Mouse (Mus musculus): ENCODE data around the gene Cuedc1. TPM values are rescaled to one million over a fixed set of nuclear protein-coding genes. Genes with fewer than 3 reads are reported as not detected.

Gene Cuedc1
- polyA plus RNA-seq, 1 experiment, result 21.9 TPM

DNA sequence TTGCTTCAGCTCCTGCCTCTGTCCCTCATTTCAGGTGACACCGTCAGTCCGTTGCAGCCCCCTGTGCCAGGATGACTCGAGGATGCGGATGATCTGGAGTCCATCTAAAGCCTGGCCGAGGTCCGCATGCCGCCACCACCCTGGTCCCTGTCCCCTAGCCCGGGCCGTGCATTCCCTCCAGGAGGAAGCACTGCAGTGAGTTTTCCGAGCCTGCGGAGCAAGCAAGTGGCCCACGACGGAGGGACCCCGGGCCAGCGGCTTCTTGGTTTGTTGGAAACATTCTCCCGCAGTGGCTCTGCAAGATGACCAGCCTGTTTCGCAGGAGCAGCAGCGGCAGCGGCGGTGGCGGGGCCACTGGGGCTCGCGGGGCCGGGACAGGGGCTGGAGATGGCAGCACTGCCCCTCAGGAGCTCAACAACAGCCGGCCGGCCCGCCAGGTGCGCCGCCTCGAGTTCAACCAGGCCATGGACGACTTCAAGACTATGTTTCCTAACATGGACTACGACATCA lies 71.7 kb downstream of the Cuedc1 start:
- H3K36me3 ChIP-seq (ENCODE audit: control insufficient read depth, insufficient read depth, low read length, poor library complexity, severe bottlenecking), result no peaks in the 10 kb centered on the region
- no peak for TF ChIP-seq EP300 (IDR thresholded peaks at IDR 0.05; ENCODE audit: insufficient read depth, low read depth, low read length)
- TF ChIP-seq CTCF (IDR thresholded peaks at IDR 0.05; ENCODE audit: low read depth, low read length), result no peak
- TF ChIP-seq POLR2A (IDR thresholded peaks at IDR 0.05; ENCODE audit: insufficient read depth, low read length), result no peak
- H3K27ac ChIP-seq (ENCODE audit: insufficient read depth, low read length), result no peak overlapping the region
- H3K4me1 ChIP-seq (ENCODE audit: control insufficient read depth, insufficient read depth, low read length), result peaks cover 6% of the 10 kb centered on the region
- H3K9me3 ChIP-seq (replicated peaks; ENCODE audit: control insufficient read depth, insufficient read depth, low read length, poor library complexity, severe bottlenecking), result no peaks in the 10 kb centered on the region
- no peaks in the 10 kb centered on the region for H3K27me3 ChIP-seq (ENCODE audit: control insufficient read depth, insufficient read depth, low read length, poor library complexity, severe bottlenecking)
- H3K4me3 ChIP-seq (ENCODE audit: low read depth, low read length), result peak overlapping the region; percentile 55
- H3K9ac ChIP-seq (ENCODE audit: low read depth, poor library complexity, severe bottlenecking), result peak overlapping the region; percentile 44

DNA sequence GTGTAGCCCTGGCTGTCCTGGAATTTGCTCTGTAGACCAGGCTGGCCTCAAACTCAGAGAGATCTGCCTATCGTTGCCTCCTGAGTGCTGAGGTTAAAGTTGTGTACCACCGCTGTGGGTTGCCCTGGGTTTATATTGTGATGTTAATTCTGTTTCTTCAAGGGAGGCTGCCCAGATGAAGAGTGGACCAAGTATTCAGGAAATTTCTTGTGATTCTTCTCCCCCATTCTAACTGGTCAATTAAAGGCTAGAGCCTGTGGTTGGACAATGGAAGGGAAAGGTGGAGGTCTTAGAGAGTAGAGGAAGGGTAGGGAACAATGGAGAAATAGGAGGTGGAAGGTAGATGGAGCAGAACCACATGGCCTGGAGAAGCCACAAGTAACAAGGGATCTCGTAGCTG lies 72.7 kb downstream of the Cuedc1 start:
- Histone ChIP-seq H3K27me3 (ENCODE audit: control insufficient read depth, insufficient read depth, low read length, poor library complexity, severe bottlenecking) (no peaks in the 10 kb centered on the region), H3K27ac (ENCODE audit: insufficient read depth, low read length) (no peak overlapping the region), H3K4me1 (ENCODE audit: control insufficient read depth, insufficient read depth, low read length) (peaks cover 6% of the 10 kb centered on the region), H3K36me3 (ENCODE audit: control insufficient read depth, insufficient read depth, low read length, poor library complexity, severe bottlenecking) (no peaks in the 10 kb centered on the region), H3K9ac (ENCODE audit: low read depth, poor library complexity, severe bottlenecking) (no peak overlapping the region), H3K4me3 (ENCODE audit: low read depth, low read length) (no peak overlapping the region), H3K9me3 (replicated peaks; ENCODE audit: control insufficient read depth, insufficient read depth, low read length, poor library complexity, severe bottlenecking) (no peaks in the 10 kb centered on the region)
- TF ChIP-seq EP300 (IDR thresholded peaks at IDR 0.05; ENCODE audit: insufficient read depth, low read depth, low read length) (no peak), POLR2A (IDR thresholded peaks at IDR 0.05; ENCODE audit: insufficient read depth, low read length) (no peak), CTCF (IDR thresholded peaks at IDR 0.05; ENCODE audit: low read depth, low read length) (no peak)

DNA sequence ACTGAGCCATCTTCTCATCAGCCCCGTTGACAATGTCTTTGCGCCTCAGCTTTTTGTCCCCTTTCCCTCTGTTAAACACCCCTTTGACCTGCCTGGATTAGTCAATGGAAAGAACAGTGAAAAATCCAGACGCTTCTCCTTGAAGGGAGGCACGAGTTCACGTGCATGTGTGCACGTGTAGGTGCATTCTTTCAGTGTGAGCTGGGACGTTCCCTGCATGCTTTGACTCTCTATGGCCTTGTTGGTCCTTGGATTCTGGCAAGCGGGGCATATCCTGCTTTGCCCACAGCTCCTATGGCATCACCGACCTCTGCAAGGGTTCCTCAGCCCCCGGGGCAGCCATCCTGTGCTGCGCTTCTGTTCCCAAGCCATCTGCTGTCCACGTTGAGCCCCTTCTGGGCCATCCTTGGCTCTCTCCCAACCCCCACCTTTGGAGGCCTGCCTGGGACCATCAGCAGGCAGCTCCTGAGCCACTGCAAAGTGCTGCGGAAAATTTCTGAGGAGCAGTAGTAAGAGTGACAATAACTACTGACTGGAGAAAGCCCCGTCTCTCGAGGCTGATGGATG lies 74.1 kb downstream of the Cuedc1 start:
- H3K27ac ChIP-seq (ENCODE audit: insufficient read depth, low read length), result no peak overlapping the region
- peak overlapping the region; percentile 16; the same call in 1 of the 2 replicates for H3K4me3 ChIP-seq (ENCODE audit: low read depth, low read length)
- TF ChIP-seq EP300 (IDR thresholded peaks at IDR 0.05; ENCODE audit: insufficient read depth, low read depth, low read length) (no peak), POLR2A (IDR thresholded peaks at IDR 0.05; ENCODE audit: insufficient read depth, low read length) (no peak), CTCF (IDR thresholded peaks at IDR 0.05; ENCODE audit: low read depth, low read length) (no peak)
- no peak overlapping the region for H3K9ac ChIP-seq (ENCODE audit: low read depth, poor library complexity, severe bottlenecking)
- H3K4me1 ChIP-seq (ENCODE audit: control insufficient read depth, insufficient read depth, low read length), result peaks cover 7% of the 10 kb centered on the region
- no peaks in the 10 kb centered on the region for H3K36me3 ChIP-seq (ENCODE audit: control insufficient read depth, insufficient read depth, low read length, poor library complexity, severe bottlenecking)
- no peaks in the 10 kb centered on the region for H3K27me3 ChIP-seq (ENCODE audit: control insufficient read depth, insufficient read depth, low read length, poor library complexity, severe bottlenecking)
- H3K9me3 ChIP-seq (replicated peaks; ENCODE audit: control insufficient read depth, insufficient read depth, low read length, poor library complexity, severe bottlenecking), result no peaks in the 10 kb centered on the region

DNA sequence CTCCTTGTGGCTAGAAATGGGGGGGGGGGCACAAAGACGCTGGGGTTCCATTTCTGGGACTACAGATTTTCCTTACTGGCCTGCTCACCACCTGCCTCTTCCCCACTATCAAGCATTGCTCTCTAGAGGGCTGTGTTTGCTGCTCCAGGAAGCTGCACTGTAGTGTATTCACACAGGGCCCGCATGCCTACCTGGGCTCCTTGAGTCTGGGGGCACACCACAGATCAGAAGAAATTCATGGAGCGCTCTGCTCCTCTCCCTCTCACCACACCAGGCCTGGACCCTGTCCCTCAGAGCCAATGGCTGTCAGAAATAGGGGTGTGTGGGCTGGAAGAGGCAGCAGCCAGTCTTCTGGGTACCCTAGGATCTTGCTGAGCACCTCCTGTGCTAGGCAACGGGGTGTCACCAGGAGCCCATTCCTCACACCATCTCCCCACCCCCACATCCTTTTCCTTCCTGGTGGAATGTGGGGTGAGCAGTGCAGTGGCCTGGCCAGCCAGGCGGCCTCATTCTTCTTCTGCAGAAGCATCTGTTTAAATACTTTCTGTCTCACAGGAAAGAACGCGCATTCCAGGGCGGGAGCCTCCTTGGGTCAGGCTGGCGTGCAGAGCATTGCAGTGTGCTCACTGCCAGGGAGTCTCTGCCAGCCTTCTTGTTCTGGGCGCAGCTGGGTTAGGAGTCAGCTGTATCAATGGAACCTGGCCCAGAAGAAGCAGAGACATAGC lies 74.9 kb downstream of the Cuedc1 start:
- TF ChIP-seq EP300 (IDR thresholded peaks at IDR 0.05; ENCODE audit: insufficient read depth, low read depth, low read length), result 0 out of 2 replicates have a peak, but pooled peaks have one; percentile 22
- no peak for TF ChIP-seq POLR2A (IDR thresholded peaks at IDR 0.05; ENCODE audit: insufficient read depth, low read length)
- no peak for TF ChIP-seq CTCF (IDR thresholded peaks at IDR 0.05; ENCODE audit: low read depth, low read length)
- Histone ChIP-seq H3K27me3 (ENCODE audit: control insufficient read depth, insufficient read depth, low read length, poor library complexity, severe bottlenecking) (no peaks in the 10 kb centered on the region), H3K27ac (ENCODE audit: insufficient read depth, low read length) (peak overlapping the region; percentile 55), H3K9me3 (replicated peaks; ENCODE audit: control insufficient read depth, insufficient read depth, low read length, poor library complexity, severe bottlenecking) (no peaks in the 10 kb centered on the region), H3K4me1 (ENCODE audit: control insufficient read depth, insufficient read depth, low read length) (peaks cover 7% of the 10 kb centered on the region), H3K4me3 (ENCODE audit: low read depth, low read length) (no peak overlapping the region), H3K9ac (ENCODE audit: low read depth, poor library complexity, severe bottlenecking) (no peak overlapping the region), H3K36me3 (ENCODE audit: control insufficient read depth, insufficient read depth, low read length, poor library complexity, severe bottlenecking) (no peaks in the 10 kb centered on the region)

DNA sequence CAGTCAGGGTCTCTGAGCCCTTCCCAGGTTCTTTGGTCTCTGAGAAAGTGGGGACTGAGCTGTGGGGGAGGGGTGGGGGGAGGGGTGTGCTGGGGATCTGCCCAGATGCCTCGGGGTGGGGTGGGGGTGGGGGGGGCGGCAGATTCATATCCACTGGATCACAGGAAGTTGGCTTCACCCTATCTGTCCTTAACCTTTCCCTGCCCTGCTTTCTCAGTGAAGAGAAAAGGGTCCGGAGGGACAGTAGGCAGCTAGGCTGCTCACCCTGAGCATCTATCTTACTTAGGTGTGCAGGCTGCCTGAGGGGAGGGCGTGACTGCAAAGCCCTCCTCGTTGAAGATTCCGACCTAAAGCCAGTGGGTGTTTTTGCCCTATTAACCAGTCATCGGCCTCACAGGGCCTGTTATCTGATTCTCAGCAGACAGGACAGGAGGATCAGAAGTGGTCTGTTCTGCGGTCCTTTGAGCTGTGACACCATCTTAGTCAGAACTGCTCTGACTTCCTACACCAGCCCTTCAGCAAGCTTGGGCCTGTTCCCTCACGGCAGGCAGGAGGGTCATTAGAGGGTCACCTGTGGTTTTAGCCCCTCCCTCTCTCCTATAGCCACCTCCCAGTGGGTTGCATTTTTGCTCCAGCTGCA lies 75.6 kb downstream of the Cuedc1 start:
- peak overlapping the region; percentile 80 for H3K27ac ChIP-seq (ENCODE audit: insufficient read depth, low read length)
- no peaks in the 10 kb centered on the region for H3K36me3 ChIP-seq (ENCODE audit: control insufficient read depth, insufficient read depth, low read length, poor library complexity, severe bottlenecking)
- TF ChIP-seq CTCF (IDR thresholded peaks at IDR 0.05; ENCODE audit: low read depth, low read length), result no peak
- TF ChIP-seq EP300 (IDR thresholded peaks at IDR 0.05; ENCODE audit: insufficient read depth, low read depth, low read length), result no peak; the same call in none of the 2 replicates
- peak; percentile 26 for TF ChIP-seq POLR2A (IDR thresholded peaks at IDR 0.05; ENCODE audit: insufficient read depth, low read length)
- H3K9ac ChIP-seq (ENCODE audit: low read depth, poor library complexity, severe bottlenecking), result no peak overlapping the region
- H3K4me3 ChIP-seq (ENCODE audit: low read depth, low read length), result no peak overlapping the region
- no peaks in the 10 kb centered on the region for H3K9me3 ChIP-seq (replicated peaks; ENCODE audit: control insufficient read depth, insufficient read depth, low read length, poor library complexity, severe bottlenecking)
- H3K27me3 ChIP-seq (ENCODE audit: control insufficient read depth, insufficient read depth, low read length, poor library complexity, severe bottlenecking), result no peaks in the 10 kb centered on the region
- H3K4me1 ChIP-seq (ENCODE audit: control insufficient read depth, insufficient read depth, low read length), result peaks cover 7% of the 10 kb centered on the region
